Mouse (Mus musculus): Measurements from ENCODE around the gene Apbb1.

- TF ChIP-seq CTCF (IDR thresholded peaks at IDR 0.05; ENCODE audit: control insufficient read depth, insufficient read depth, insufficient read length) (no peak), USF1 (IDR thresholded peaks at IDR 0.05; ENCODE audit: low read depth) (no peak), FOSL1 (IDR thresholded peaks at IDR 0.05; ENCODE audit: insufficient read depth, low read length, poor library complexity, severe bottlenecking) (peak; percentile 15)
These were observed 40.3 kb upstream of the Apbb1 start for GRCm38 (mm10) chr7:105621646-105622292.

Data from C2C12 (cell line).